Mouse (Mus musculus): ENCODE measurements around the gene Serpinf1. TPM values are rescaled to one million over a fixed set of nuclear protein-coding genes. Genes with fewer than 3 reads are reported as not detected.

Gene Serpinf1
- total RNA-seq, 2 experiments from 2014 or later: 55.5 to 168 TPM

DNA sequence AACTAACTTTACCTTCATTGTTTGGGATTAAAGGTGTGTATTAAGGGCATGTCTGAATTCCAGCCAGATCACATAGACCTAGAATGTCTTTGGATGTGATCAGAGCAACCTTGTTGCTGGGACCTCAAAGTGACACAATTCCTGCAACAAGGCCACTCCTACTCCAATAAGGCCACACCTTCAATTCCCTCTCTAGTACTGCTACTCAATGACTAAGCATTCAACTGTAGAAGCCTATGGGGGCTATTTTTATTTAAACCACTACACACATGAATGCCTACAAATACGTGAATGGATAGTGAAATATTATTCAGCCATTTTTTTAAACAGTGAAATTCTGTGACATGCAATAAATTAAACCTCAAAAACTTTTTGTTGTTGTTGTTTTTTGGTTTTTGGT is 45.4 kb downstream of the Serpinf1 start:
- Histone ChIP-seq H3K27ac (no peak overlapping the region), H3K4me3 (no peak overlapping the region)
- no peak for DNase-seq
- intact Hi-C loops (cut with DNase I): no loop called here
- no peak for TF ChIP-seq CTCF (IDR thresholded peaks at IDR 0.05)

Small RNA genes within 50 kb of the gene (microRNA-seq; reads per million reads assigned to microRNA genes)
- gene Mir22: 116,549 reads per million, percentile 100 among the genes with 10 or more reads in this experiment

Other genes starting within 250 kb of the Serpinf1 start
- 1 to 10 TPM; 2.5 to 3.6 TPM for gene Ovca2, start 243.9 kb downstream of the Serpinf1 start, total RNA-seq (2021)
- 1 to 10 TPM; 5.5 to 6.2 TPM for gene Dph1, start 231.5 kb downstream of the Serpinf1 start, total RNA-seq (2021)
- gene Rtn4rl1, start 228.9 kb downstream of the Serpinf1 start, total RNA-seq (2021): 1 to 10 TPM in 1 of 2 experiments, under 1 TPM in 1; 0.54 to 1.1 TPM
- 10 to 100 TPM; 60.4 to 62.5 TPM for gene Rpa1, start 74.4 kb downstream of the Serpinf1 start, total RNA-seq (2021)
- 1 to 10 TPM; 4.0 to 4.3 TPM for gene Smyd4, start 74.3 kb downstream of the Serpinf1 start, total RNA-seq (2021)
- not detected for gene Serpinf2, start 16.9 kb upstream of the Serpinf1 start, total RNA-seq (2021)
- gene Wdr81, start 32.0 kb upstream of the Serpinf1 start, total RNA-seq (2021): 1 to 10 TPM; 4.9 to 6.4 TPM
- 1 to 10 TPM; 2.6 to 3.1 TPM for gene Tlcd2, start 39.0 kb upstream of the Serpinf1 start, total RNA-seq (2021)
- 10 to 100 TPM; 69.3 to 76.7 TPM for gene Prpf8, start 64.1 kb upstream of the Serpinf1 start, total RNA-seq (2021)
- gene Rilp, start 87.4 kb upstream of the Serpinf1 start, total RNA-seq (2021): 10 to 100 TPM; 33.4 to 41.9 TPM
- 1 to 10 TPM; 2.4 to 5.7 TPM for gene Scarf1, start 90.8 kb upstream of the Serpinf1 start, total RNA-seq (2021)
- gene Slc43a2, start 109.0 kb upstream of the Serpinf1 start, total RNA-seq (2021): 10 to 100 TPM; 19.0 to 41.6 TPM
- 100 to 1,000 TPM; 151 to 206 TPM for gene Pitpna, start 165.4 kb upstream of the Serpinf1 start, total RNA-seq (2021)
- 10 to 100 TPM; 25.9 to 27.4 TPM for gene Inpp5k, start 208.3 kb upstream of the Serpinf1 start, total RNA-seq (2021)
- gene Myo1c, start 227.8 kb upstream of the Serpinf1 start, total RNA-seq (2021): 10 to 100 TPM; 34.1 to 43.9 TPM

Measured in gastrocnemius, adult 2 months (tissue).